Mouse (Mus musculus) frontal cortex, postnatal 25 days (tissue): Measurements from ENCODE around the gene Hspa12a.
"Not testable (repeated sequence)": the region's sequence is repeated elsewhere in the genome, so short reads cannot be mapped to it uniquely, and the experiment has no call there.

Source experiments
- DNase-seq, 2 experiments: peaks; one replicate each; pipeline ENCODE4 v3.0.0; 2022; ENCODE audit warnings: low spot score in 2 of 2

Gene Hspa12a

DNA sequence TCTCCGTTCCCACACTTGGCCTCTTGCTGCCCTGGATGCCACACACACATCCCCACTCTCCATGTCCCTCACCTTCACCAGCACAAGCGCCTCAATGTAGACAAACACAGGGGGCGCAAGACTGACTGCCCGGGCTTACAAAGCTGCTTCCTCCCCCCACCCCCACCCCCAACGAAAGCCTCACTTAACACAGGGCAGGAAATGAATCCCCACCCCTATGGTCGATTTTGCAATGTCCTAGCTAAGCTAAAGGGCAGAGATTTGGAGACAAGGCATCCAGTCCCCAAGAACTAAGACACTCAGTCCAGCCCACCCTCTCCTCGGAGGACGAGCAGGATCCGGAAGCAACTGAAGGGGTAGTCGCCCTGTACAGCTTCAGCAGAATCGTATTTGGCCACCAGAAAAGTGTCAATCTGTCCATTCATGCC, 32.5 kb downstream of the Hspa12a start:
- no peak for DNase-seq

DNA sequence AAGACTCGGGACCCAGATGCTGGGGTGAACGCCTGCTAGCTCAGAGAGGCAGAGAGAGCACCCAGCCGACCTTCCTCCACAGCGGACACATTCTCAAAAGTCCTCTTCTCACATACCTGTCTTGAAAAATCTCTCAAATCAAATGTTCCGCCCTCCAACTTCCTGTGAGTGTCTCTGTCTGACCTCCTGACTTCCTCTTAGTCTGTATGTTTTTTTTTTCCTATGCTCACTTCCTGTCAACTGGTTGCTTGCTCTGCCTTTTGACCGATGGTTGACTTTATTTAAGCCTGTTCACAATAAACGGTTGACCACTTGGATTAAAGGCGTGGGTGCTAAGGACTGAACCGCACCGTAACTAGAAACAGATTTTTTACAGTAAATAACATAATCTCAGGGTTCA, 35.4 kb downstream of the Hspa12a start:
- no peak for DNase-seq

DNA sequence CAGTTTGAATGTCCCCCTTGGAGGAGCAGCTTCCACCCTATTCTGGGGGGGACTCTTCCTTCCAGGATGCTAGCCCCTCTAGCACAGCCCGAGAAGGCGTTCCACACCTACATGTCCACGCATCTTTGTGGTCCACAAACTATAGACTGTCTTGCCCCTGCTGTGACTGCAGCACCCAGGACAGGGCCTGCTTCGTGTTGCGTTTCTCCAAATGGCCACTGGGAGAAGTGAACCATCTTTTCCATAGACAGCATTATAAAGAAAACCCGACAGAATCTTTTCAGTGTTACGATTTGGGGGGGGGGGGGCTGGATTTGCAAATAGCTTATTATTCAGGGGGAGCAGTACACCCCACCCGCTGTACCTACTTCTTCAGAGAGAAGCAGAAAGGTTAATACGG, 36.8 kb downstream of the Hspa12a start:
- no peak for DNase-seq

DNA sequence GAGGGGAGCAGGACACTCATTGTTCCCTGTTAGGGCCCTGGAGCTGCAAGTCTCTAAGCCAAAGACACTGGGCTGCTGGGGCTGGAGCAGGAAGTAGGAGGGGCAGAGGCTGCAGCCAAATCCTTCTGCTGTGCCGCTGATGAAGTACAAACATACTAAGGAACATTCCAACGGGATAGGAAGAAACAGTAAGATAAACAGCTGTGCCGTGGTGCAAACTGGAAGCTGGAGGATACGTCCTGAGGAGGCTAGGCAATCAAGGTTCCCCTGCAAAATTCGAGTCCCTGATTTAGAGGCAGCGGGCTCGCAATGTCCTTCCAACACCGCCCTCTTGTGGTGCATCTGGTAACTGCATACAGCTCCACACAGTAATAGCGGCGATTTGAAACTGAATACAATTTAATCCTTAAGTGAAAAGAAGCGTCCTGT, 39.5 kb downstream of the Hspa12a start:
- DNase-seq: peak; percentile 90 to 92

DNA sequence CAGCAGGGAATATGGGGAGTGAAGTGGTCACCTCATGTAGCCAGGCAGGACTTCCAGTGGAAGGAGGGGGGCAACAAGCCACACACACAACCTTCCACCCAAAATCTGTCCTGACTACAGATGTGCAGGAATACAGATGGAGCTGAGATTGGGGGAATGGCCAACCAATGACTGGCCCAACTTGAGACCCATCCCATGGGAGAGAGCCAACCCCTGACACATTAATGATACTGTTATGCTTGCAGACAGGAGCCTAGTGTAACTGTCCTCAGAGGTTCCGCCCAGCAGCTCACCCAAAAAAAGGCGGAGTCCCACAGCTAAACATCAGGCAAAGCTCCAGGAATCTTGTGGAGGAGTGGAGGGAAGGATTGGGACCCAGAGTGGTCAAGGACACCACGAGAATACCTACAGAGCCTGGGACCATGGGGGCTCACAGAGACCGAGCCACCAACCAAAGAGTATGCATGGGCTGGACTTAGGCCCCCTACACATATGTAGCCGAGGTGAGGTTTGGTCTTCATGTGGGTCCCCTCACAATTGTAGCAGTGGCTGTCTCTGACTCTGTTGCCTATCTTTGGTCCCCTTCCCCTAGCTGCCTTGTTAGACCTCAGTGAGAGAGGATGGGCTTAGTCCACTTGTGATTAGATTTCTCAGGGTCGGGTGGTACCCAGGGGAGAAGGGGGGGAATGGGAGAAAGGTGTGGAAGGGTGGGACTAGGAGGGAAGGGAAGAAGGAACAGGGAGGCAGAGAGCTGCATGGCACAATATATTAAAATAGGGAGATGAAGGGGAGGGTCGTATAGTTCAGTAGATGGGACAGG, 40.2 kb downstream of the Hspa12a start:
- no peak for DNase-seq

DNA sequence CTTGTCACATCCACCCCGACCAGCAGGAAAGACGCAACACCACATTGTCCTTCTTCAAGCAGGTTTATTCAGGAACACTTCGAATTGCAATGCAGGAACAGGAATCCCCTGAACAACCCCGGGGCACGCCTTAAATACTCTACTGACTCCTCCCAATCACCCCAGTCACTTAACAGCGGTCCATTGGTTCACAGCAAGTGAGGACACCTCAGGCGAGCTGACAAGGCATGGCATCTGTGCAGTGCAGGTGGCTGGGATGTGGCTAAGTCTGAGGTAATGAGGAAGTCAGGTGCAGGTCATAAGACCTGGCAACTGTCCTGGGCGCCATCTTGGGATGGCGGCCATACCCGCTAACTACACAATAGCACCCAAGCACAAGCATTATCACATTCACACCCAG, 43.0 kb downstream of the Hspa12a start:
- not testable (repeated sequence) for DNase-seq

DNA sequence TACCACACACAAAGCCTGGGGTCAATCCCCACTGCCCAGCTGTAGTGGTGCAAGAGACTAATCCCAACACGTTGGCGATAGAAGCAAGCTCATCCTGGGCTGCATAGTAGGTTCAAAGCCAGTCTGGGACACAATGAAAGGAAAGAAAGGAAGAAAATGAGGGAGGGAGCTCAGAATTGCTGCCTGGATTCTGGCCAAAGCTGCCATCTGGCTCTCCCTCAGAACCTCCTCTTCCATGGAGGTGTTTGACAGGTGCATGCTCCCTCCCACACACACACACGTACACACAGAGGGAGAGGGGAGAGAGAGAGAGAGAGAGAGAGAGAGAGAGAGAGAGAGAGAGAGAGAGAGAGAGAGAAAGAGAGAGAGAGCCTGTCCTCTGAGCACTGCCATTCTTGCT, 47.2 kb downstream of the Hspa12a start:
- DNase-seq: no peak

DNA sequence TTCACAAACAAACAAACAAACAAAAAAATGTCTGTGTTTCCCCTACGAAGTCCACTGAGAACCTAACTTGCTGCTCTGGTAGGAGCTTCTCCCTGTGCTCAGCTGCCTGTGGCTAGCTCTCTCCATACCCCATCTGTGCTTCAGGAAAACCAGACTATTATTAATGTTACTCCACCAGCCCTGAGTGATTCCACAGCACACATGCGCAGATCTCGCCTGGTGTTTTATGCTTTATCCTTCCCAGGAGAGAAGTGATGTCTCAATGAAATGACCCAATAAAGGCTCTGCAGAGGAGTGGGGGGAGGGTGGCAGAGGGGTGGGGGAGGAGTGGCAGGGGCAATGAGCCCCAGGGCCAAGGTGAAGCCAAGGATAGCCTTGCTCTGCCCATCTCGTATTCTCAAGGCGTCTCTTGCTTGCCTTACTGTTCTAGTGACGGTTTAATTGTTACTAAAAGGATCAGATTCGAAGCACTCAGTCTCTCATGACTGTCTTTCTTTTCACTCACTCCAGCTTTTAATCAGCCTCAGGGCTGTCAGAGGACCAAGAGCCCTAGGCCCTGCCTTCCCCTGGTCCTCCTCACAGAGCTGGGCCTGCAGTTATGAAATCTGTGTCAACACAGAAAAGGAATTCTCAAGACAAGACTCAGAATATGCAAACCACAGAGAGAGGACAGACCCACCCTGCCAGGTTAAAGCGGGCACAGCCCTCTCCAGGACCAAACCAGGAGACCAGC, 54.0 kb downstream of the Hspa12a start:
- no peak for DNase-seq

DNA sequence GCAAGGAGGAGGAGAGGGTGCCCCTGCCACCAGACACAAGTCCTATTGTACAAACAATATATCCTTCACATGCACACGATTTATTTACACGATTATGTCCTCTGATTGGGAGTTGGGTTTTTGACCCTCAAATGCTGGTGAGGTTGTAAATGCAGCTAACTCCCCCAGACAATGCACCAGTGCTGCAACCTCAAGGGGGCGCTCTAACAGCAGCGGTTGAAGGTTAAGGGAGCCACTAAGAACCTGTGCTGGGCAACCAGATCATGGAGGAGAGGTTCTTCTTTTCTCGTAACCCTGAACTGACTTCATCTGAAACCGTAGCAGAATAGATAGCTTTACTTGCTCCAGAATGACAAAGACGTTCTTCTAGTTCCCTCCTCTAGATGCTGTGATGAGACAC, 57.0 kb downstream of the Hspa12a start:
- DNase-seq: no peak

DNA sequence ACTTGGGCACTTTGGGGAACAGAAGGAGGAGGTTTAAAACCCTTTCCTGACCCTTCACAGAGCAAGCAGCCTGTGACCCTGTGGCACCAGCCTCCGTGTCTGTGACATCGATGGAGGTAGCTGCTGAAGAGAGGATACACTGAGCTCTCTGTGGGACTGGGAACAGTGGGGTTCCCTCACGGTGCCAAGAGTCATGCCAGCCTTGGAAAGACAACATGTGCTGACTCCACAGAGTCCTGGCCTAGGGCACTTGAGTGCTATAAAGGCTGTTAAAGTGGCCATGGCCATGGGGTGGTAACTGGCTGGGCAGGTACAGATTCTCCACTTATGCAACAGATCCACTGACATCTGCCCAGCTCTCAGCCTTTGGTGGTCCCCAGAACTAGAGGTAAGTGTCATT, 60.0 kb downstream of the Hspa12a start:
- DNase-seq: no peak

DNA sequence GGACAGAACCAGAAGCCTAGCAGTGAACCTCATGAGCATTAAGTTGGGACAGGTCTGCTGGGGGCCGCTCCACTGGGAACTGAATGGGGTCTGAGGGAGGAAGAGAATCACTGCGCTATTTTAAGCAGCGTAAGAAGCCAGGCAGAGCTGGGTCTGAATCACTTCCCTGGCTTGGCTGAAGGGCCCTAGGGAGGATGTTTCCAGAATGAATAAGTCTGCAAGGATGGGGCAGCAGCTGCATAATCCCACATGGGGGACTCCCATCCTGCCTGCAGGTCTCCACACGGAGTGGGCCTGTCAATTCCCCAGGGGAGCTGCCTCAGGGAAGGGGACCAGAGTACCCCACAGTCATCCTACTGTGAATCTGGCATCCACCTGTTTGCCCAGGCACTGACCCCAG, 61.1 kb downstream of the Hspa12a start:
- no peak for DNase-seq

DNA sequence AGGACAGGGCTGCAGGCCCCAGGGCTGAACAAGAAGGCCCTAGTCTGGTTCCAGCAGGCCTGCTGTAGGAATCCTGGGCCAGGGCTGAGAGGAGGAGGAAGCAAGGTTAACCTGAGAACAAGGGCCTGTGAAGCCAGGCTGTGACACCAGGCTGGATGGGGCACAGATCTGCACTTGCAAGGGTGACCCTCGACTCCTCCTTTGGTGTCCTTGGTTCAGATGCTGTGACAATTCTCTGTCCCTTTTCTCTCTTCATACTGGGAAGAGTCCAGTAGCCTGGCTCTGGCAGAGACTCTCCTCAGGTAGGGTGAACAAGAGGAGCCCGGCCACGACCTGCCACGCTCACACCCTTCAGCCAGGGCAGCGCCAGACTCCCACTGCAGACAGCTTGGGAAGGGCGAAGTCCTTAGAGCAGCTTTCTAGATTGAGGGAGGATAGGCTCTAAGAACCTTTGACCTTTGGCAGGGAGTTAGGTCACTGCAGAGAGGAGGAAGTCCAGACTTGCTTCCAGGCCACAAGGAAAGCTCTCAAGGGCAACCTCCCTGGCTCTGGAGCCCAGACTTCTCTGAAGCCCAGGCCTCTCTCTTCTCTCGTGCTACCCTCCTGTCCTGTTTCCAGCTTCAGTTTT, 64.0 kb downstream of the Hspa12a start:
- DNase-seq: no peak

DNA sequence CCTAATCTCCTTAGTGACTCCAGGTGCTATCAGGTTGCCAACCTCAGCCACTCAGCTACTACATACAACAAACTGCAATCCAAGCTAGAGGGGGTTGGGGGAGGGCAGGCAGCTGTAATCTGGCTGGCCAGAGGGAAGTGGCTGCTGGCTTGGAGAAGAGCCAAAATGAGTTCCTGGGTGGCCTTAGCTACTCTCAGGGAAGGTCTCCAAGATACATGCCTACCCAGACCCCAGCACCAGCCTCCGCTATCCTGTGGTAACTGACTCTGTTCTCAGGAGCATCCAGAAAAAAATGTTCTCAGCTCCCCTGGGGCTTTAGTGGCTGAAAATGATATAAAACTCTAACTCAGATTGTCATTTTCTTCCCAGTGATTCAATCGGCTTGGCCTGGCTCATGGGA, 64.9 kb downstream of the Hspa12a start:
- no peak for DNase-seq

DNA sequence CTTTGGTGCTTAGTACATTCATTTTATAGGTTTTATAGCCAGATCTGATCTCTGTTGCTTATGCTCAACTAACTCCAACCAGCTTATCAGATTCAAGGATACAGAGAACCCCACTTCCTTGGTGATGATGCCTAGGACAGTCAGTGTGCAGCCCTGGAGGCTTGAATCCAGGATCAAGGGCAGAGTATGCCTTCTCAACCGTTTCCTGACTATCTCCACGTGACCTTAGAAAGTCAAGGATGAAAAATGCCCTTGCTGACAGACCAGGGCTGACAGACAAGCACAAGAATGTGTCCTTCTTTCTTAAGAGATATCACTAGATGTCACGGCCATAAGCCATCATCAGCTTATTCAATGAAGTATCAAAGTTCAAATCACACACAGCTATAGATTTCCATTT, 69.9 kb downstream of the Hspa12a start:
- DNase-seq: no peak

DNA sequence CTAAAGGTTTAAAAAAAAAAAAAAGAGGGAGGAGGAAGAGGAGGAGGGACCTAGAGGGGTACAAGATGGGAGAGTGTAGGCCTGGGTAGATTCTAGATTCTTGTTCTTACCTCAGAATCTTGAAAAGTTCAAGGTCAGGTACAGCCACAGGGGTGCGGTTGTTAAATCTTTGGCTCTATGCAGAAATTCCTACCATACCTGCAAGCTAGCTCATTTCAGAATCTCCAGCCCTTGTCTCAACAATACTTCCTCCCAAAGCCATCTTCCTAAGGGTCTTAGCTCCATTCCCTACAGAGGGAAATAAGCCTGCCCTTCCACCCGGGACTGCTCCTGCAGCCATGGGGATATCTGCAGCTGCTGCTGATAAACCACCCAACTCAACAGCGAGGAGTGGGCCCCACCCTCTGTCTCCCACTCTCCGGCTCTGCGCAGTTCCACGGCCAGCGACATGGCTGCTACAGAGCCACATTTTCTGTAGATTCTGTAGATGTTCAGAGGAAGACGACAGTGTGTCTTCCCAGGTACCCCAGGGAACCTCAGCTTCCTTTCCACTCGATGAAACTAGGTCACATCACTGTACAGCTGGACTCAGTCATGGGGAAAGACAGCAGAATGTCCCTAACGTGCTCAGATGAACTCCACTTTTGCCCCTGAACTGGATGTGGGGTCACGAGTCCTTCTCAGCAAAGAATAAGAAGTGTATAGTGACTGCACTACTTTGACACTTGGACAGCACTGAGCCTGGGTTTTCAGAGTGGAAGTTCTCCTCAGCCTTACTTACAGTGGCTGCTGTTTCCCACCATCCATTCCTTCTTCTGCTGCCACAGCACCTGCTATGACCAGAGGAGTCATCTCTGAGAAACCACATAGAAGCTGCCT, 70.8 kb downstream of the Hspa12a start:
- no peak for DNase-seq

DNA sequence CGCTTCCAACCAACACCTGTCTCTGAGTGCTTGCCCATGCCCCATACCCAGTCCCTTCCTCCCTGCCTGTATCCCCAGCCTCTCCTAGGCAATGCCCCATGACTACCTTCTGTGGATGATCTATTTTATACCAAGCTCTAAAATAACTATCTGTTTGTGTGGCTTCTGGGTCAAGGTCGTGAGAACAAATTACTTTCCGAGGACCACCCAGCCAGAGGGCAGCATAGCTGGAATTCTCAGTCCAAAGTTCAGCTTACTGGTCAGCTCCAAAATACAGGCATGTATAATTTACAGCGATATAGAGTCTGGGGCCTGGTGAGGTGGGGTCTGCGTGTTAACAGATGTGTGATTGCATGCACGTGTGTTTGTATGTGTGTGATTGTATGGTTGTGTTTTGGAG, 71.6 kb downstream of the Hspa12a start:
- DNase-seq: no peak

DNA sequence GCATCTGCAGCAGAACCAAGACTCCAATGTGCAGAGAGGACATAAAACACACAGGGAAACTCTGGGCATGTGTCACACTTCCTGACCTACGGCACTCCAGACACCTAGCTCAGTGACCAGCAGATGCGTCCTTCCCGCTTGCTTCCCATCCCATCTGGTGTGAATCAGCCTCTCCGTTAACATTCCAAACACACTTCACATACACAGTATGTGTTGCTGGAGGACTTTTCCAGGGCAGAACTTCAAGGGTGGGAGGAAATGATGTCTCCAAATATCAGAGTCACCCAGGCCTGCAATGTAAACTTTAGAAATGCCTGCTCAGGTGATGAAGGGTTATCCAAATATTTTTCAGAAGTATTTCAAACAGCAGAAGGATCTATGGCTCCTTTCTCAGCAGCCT, 76.8 kb downstream of the Hspa12a start:
- DNase-seq: no peak

DNA sequence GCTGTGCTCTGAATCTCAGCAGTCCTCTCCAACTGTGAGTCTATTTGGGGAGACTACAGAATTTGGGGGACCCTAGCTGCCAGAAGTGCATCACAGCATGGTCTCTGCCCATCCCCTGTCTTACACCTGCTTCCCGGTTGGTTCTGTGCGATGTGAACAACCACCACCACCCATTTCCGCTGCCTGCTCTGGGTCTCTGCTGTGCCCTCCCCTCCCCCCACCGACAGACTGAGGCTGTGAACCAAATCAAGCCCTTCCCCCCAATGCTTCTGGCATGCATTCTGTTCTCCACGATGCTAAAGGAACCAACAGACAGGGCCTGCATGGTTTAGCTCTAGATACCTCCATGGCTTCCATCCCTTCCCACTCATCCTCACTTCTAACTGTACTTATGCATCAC, 78.2 kb downstream of the Hspa12a start:
- no peak for DNase-seq

DNA sequence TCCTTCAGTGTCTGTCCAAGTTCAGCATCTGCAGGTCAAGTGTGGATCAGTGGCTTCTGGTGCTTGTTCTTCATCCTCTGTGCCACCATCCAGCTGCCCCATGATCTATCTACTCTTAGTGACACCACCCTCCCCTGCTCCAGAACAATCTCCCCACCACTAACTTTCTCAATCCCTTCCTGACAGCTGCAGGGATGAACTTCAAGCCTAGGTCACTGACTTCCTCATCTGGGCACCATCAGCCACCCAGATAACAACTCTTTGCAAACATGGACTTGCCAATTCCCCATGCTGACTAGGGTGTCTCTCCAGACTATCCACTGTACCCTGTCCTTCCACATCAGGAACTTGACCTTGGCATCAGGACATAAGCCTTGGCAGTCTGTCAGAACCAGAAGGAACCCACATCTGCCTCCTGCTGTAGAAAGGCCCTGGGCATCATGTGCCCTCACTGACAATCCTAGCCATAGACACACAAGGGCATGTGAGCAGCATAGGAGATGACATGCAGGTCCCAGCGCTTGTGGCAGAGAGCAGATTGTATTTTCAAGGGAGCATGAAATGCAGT, 79.4 kb downstream of the Hspa12a start:
- DNase-seq: no peak

DNA sequence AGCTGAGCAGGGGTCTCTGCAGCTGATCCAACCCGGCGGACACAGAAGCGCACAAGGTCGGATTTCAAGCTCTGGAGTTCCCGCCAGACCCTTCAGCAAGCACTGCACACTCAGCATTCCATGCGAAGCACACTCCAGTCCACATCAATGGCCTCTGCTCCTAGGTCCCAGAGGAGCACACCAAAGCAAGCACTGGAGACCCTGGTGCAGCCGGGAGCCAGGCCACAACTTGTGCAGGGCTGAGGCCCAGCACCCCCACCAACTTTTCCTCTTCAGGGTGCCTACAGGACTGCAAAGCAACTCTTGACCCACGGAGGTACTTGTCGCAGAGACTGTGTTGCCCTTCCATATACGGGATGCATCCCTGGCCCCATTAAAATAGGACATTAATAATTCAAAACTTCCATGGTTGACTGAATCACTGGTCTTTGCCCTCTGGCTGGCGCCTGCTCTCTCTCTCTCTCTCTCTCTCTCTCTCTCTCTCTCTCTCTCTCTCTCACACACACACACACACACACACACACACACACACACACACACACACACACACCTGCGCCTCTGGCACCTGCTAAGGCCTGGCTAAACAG, 82.2 kb downstream of the Hspa12a start:
- DNase-seq: no peak
